Mouse (Mus musculus): ENCODE measurements around the gene Ank.
"Not testable (repeated sequence)": the region's sequence is repeated elsewhere in the genome, so short reads cannot be mapped to it uniquely, and the experiment has no call there.

The Ank gene

GRCm38 (mm10) chr15:27466131-27467080 is at the start of gene Ank:
Ank (plus strand) TSS chr15:27466677.
- no peak for DNase-seq (ENCODE audit: extremely low read depth, low read depth, low spot score)

GRCm38 (mm10) chr15:27418566-27419331 is 47.7 kb upstream of the Ank start:
- DNase-seq (ENCODE audit: extremely low read depth, low read depth, low spot score), result peak; percentile 96

GRCm38 (mm10) chr15:27421531-27421930 is 44.9 kb upstream of the Ank start:
- no peak for DNase-seq (ENCODE audit: extremely low read depth, low read depth, low spot score)

GRCm38 (mm10) chr15:27427581-27427980 is 38.9 kb upstream of the Ank start:
- DNase-seq (ENCODE audit: extremely low read depth, low read depth, low spot score), result no peak

- DNase-seq (ENCODE audit: extremely low read depth, low read depth, low spot score), result no peak
These were observed 36.2 kb upstream of the Ank start for GRCm38 (mm10) chr15:27430241-27430640.

GRCm38 (mm10) chr15:27432851-27433615 is 33.4 kb upstream of the Ank start:
- no peak for DNase-seq (ENCODE audit: extremely low read depth, low read depth, low spot score)

GRCm38 (mm10) chr15:27435409-27435808 is 31.1 kb upstream of the Ank start:
- DNase-seq (ENCODE audit: extremely low read depth, low read depth, low spot score), result no peak

- DNase-seq (ENCODE audit: extremely low read depth, low read depth, low spot score), result no peak
These were observed 30.3 kb upstream of the Ank start for GRCm38 (mm10) chr15:27436194-27436593.

- no peak for DNase-seq (ENCODE audit: extremely low read depth, low read depth, low spot score)
These were observed 25.4 kb upstream of the Ank start for GRCm38 (mm10) chr15:27441053-27441452.

GRCm38 (mm10) chr15:27441529-27441928 is 24.9 kb upstream of the Ank start:
- DNase-seq (ENCODE audit: extremely low read depth, low read depth, low spot score), result no peak

GRCm38 (mm10) chr15:27441951-27442350 is 24.5 kb upstream of the Ank start:
- DNase-seq (ENCODE audit: extremely low read depth, low read depth, low spot score), result no peak

GRCm38 (mm10) chr15:27444772-27445347 is 21.6 kb upstream of the Ank start:
- DNase-seq (ENCODE audit: extremely low read depth, low read depth, low spot score), result no peak

- DNase-seq (ENCODE audit: extremely low read depth, low read depth, low spot score), result no peak
These were observed 15.8 kb upstream of the Ank start for GRCm38 (mm10) chr15:27450689-27451088.

GRCm38 (mm10) chr15:27451760-27452159 is 14.7 kb upstream of the Ank start:
- DNase-seq (ENCODE audit: extremely low read depth, low read depth, low spot score), result no peak

- DNase-seq (ENCODE audit: extremely low read depth, low read depth, low spot score), result no peak
These were observed 14.0 kb upstream of the Ank start for GRCm38 (mm10) chr15:27452496-27452895.

- no peak for DNase-seq (ENCODE audit: extremely low read depth, low read depth, low spot score)
These were observed 9.5 kb upstream of the Ank start for GRCm38 (mm10) chr15:27457001-27457400.

- not testable (repeated sequence) for DNase-seq (ENCODE audit: extremely low read depth, low read depth, low spot score)
These were observed 6.7 kb upstream of the Ank start for GRCm38 (mm10) chr15:27459781-27460180.

- no peak for DNase-seq (ENCODE audit: extremely low read depth, low read depth, low spot score)
These were observed 4.9 kb upstream of the Ank start for GRCm38 (mm10) chr15:27461336-27462245.

- no peak for DNase-seq (ENCODE audit: extremely low read depth, low read depth, low spot score)
These were observed 2.6 kb upstream of the Ank start for GRCm38 (mm10) chr15:27463876-27464275.

Measured in fat pad, adult 2 months (tissue).